Mouse (Mus musculus) limb, embryonic 14.5 days (tissue): ENCODE data around the gene Fut11. TPM values are rescaled to one million over a fixed set of nuclear protein-coding genes. Genes with fewer than 3 reads are reported as not detected.

Source experiments
- ATAC-seq: fragments of 200-750 bp; cut with Nextera tagmentation; 2 replicates; pipeline ENCODE4 v1.8.0; 2017; ENCODE audit warnings: low read depth, moderate number of reproducible peaks, moderate TSS enrichment; ENCODE audit not compliant: low FRiP score
- DNase-seq: peaks from one replicate; pipeline ENCODE4 v3.0.0-alpha.2; 2015; ENCODE audit warnings: low spot score
- H3K27ac ChIP-seq: fragments of 300-500 bp; sonication (generic); replicated peaks from 2 replicates; pipeline ENCODE4 v1.5.1; 2014; ENCODE audit warnings: low read depth, mild to moderate bottlenecking, low read length, moderate library complexity, mixed read lengths
- H3K27me3 ChIP-seq: fragments of 300-500 bp; sonication (generic); 2 replicates; pipeline ENCODE4 v1.6.1; 2014; ENCODE audit warnings: low read length, mixed read lengths; ENCODE audit not compliant: control insufficient read depth, insufficient read depth
- H3K36me3 ChIP-seq: fragments of 300-500 bp; sonication (generic); 2 replicates; pipeline ENCODE4 v1.6.1; 2014; ENCODE audit warnings: mild to moderate bottlenecking, low read length, moderate library complexity, mixed read lengths; ENCODE audit not compliant: control insufficient read depth, insufficient read depth
- H3K4me1 ChIP-seq: fragments of 300-500 bp; sonication (generic); 2 replicates; pipeline ENCODE4 v1.6.1; 2014; ENCODE audit warnings: antibody characterized with exemption, low read length, mixed read lengths; ENCODE audit not compliant: control insufficient read depth, insufficient read depth
- H3K4me2 ChIP-seq: fragments of 300-500 bp; sonication (generic); replicated peaks from 2 replicates; pipeline ENCODE4 v1.6.1; 2014; ENCODE audit warnings: low read depth, mild to moderate bottlenecking, low read length, moderate library complexity; ENCODE audit not compliant: severe bottlenecking
- H3K4me3 ChIP-seq: fragments of 300-500 bp; sonication (generic); replicated peaks from 2 replicates; pipeline ENCODE4 v1.5.1; 2014; ENCODE audit warnings: low read length
- H3K9ac ChIP-seq: fragments of 300-500 bp; sonication (generic); 2 replicates; pipeline ENCODE4 v1.6.1; 2014; ENCODE audit warnings: mild to moderate bottlenecking, low read depth, low read length, moderate library complexity; ENCODE audit not compliant: severe bottlenecking
- H3K9me3 ChIP-seq: fragments of 300-500 bp; sonication (generic); 2 replicates; pipeline ENCODE4 v1.6.1; 2016; ENCODE audit warnings: low read length; ENCODE audit not compliant: control insufficient read depth
- POLR2A ChIP-seq: fragments of 200-500 bp; IDR thresholded peaks from 2 replicates; pipeline ENCODE4 v1.8.0; 2012; ENCODE audit warnings: inconsistent platforms, mild to moderate bottlenecking, moderate library complexity, borderline replicate concordance; ENCODE audit not compliant: insufficient read depth, insufficient read length; ENCODE audit errors: extremely low read depth
- WGBS: fragments of 180-500 bp; shearing (Covaris S2); extraction: QIAGEN DNeasy Blood & Tissue Kit; methylation state at CpG from one replicate; pipeline ENCODE4 v1.1.7; 2014; 5-methylcytosine and 5-hydroxymethylcytosine counted together
- polyA plus RNA-seq, 2 experiments: library from polyadenylated mRNA; depleted of rRNA in 1 of 2; stranded (reverse) in 1 of 2; unstranded in 1 of 2; fragments of >200 nt; fragmentation: Nextera tagmentation in 1 of 2; extraction: Ambion mirVana in 1 of 2; gene quantifications; 2 replicates each; pipeline versions ENCODE4 v1.2.1 to v1.2.3; 2012 to 2014

Fut11 gene
- polyA plus RNA-seq, 2 experiments = 22.6 to 26.9 TPM

- ATAC-seq (no peak), DNase-seq (peak; percentile 71)
- Histone ChIP-seq H3K27me3 (no peaks in the 10 kb centered on the region), H3K27ac (no peak overlapping the region), H3K9me3 (no peaks in the 10 kb centered on the region), H3K36me3 (peaks cover 33% of the 10 kb centered on the region), H3K4me3 (peak overlapping the region; percentile 86), H3K4me1 (peaks cover 36% of the 10 kb centered on the region), H3K9ac (peak overlapping the region; percentile 25; the same call in 1 of the 2 replicates), H3K4me2 (peak overlapping the region; percentile 72)
- WGBS = 17% methylated on average over 1 of the region's 1 CpGs
- TF ChIP-seq POLR2A = no peak
These were observed 2.2 kb downstream of the Fut11 start for GRCm38 (mm10) chr14:20696986-20697385.

- DNase-seq (no peak), ATAC-seq (no peak)
- no peak overlapping the region for H3K4me2 ChIP-seq
- no peak overlapping the region for H3K9ac ChIP-seq
- TF ChIP-seq POLR2A = no peak
- H3K4me1 ChIP-seq = peaks cover 36% of the 10 kb centered on the region
- WGBS = 86% methylated on average over 2 of the region's 2 CpGs
- peaks cover 18% of the 10 kb centered on the region for H3K36me3 ChIP-seq
- no peaks in the 10 kb centered on the region for H3K27me3 ChIP-seq
- no peaks in the 10 kb centered on the region for H3K9me3 ChIP-seq
- no peak overlapping the region for H3K27ac ChIP-seq
- no peak overlapping the region for H3K4me3 ChIP-seq
These were observed 3.7 kb downstream of the Fut11 start for GRCm38 (mm10) chr14:20698515-20698914.

GRCm38 (mm10) chr14:20700362-20700761, 5.6 kb downstream of the Fut11 start:
- WGBS = 79% methylated on average over 3 of the region's 3 CpGs
- ATAC-seq = no peak

GRCm38 (mm10) chr14:20701554-20701953, 6.8 kb downstream of the Fut11 start:
- ATAC-seq = no peak
- peaks cover 25% of the 10 kb centered on the region for H3K36me3 ChIP-seq
- peak overlapping the region; percentile 62 for H3K4me3 ChIP-seq
- peak overlapping the region; percentile 1; the same call in 1 of the 2 replicates for H3K9ac ChIP-seq
- no peak for DNase-seq
- peak overlapping the region; percentile 53 for H3K4me2 ChIP-seq
- 74% methylated on average over 8 of the region's 8 CpGs for WGBS
- H3K27ac ChIP-seq = no peak overlapping the region
- H3K27me3 ChIP-seq = no peaks in the 10 kb centered on the region
- no peaks in the 10 kb centered on the region for H3K9me3 ChIP-seq
- no peak for TF ChIP-seq POLR2A
- peaks cover 29% of the 10 kb centered on the region for H3K4me1 ChIP-seq

More at GRCm38 (mm10) chr14:20700362-20700761, 5.6 kb downstream of the Fut11 start:
- Histone ChIP-seq H3K9ac (no peak overlapping the region), H3K4me3 (no peak overlapping the region), H3K36me3 (peaks cover 22% of the 10 kb centered on the region), H3K27ac (no peak overlapping the region), H3K27me3 (no peaks in the 10 kb centered on the region), H3K4me1 (peaks cover 37% of the 10 kb centered on the region), H3K9me3 (no peaks in the 10 kb centered on the region), H3K4me2 (no peak overlapping the region)
- no peak for TF ChIP-seq POLR2A
- no peak for DNase-seq

- 10% methylated on average over 15 of the region's 15 CpGs for WGBS
- H3K27me3 ChIP-seq = no peaks in the 10 kb centered on the region
- peak overlapping the region; percentile 86 for H3K27ac ChIP-seq
- no peak for TF ChIP-seq POLR2A
- DNase-seq (no peak), ATAC-seq (peak; percentile 25)
- H3K9ac ChIP-seq = peak overlapping the region; percentile 71
- peaks cover 24% of the 10 kb centered on the region for H3K4me1 ChIP-seq
- peak overlapping the region; percentile 53 for H3K4me2 ChIP-seq
- peak overlapping the region; percentile 62 for H3K4me3 ChIP-seq
- H3K36me3 ChIP-seq = peaks cover 25% of the 10 kb centered on the region
- H3K9me3 ChIP-seq = no peaks in the 10 kb centered on the region
These were observed 7.5 kb downstream of the Fut11 start for GRCm38 (mm10) chr14:20702096-20702740.
